Mouse (Mus musculus) E14TG2a.4 (cell line): Measurements from ENCODE around the gene Pask.

Experiments used
- CTCF ChIP-seq: conservative IDR thresholded peaks from 2 replicates; pipeline ENCODE4 v1.5.1; 2014; ENCODE audit warnings: low read length
- NANOG ChIP-seq: IDR thresholded peaks from 2 replicates; pipeline ENCODE4 v1.6.1; 2014; ENCODE audit warnings: borderline replicate concordance, low read length, mixed read lengths
- POU5F1 ChIP-seq: IDR thresholded peaks from 2 replicates; pipeline ENCODE4 v1.6.1; 2014; ENCODE audit warnings: low read length, borderline replicate concordance

DNA sequence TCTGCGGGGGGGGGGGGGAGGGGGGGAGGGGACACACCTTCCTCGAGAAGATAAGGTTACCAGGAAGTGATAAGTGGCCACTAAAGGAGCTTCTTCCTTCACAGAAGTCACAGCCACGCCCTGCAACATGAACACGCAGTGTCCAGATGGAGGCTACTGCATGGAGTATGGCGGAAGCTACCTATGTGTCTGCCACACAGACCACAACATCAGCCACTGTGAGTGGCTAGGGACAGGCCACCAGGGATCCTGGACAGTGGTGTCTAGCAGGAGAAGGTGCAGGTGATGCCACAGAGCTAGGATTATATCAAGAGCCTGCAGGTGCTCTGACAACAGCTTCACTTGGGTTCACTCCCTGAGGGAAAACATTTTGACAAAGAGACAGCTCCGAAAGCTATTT, 71.5 kb downstream of the Pask start:
- TF ChIP-seq CTCF (no peak), NANOG (no peak), POU5F1 (no peak)
